15 mouse cellular contexts compared by ENCODE assay signal in the genomic region with DNA sequence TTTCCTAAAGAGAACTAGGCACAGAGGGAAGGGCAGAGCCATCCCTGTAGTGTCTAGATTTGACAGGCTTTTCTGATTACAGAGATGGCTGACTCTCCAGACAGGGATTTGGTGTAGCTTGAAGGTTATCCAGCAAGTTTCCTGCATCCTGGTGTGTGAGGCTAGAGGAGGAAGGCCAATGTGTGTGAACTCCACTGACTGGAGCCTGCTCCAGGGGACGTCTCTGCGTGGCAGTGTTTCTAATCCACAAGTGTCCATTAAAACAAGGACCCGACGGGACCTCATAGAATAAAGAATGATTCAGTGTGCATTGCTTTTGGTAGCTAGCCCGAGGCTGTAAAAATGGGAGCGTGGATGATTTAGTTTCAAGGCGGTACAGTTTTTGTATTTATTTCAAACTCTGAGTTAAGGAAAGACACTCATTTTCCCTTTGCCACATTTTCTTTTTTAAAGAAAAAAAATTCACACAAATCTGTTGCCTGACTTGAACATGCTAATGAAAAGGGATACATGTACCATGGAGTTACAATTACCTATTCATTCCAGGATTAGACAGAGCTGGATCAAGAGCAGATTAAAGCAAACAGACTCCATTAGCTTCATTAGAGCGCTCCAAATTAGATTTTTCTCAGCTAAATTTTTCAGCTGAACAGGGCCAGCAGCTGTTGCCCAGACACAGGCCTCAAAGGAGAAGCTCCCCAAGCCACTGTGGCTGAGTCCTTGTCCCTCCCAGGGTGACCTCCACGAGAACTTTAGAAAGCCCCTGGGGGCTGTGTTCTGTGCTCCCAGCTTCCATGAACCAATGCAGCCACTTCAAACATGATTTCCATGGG. TPM values are rescaled to one million over a fixed set of nuclear protein-coding genes. Genes with fewer than 3 reads are reported as not detected.
DNase-seq lines count a peak whose midpoint lies in the region; ATAC-seq and TF ChIP-seq lines count a peak whose summit lies in the region.
"Had no signal": no experiment of that assay in that cellular context is flagged by ENCODE, and none has a peak within 500 bp of the region (broad histone marks: within the 10 kb centered on the region; RNA-seq: fewer than 3 reads in every experiment).

No protein-coding gene starts in this region.

- 70% methylated on average over 9 of the region's 9 CpGs for WGBS in cerebellum, adult 2 months
- 48% methylated on average over 9 of the region's 9 CpGs for WGBS in limb, embryonic 13.5 days
- 83% methylated on average over 9 of the region's 9 CpGs for WGBS in limb, embryonic 10.5 days
- WGBS in midbrain, embryonic 10.5 days, result 61% methylated on average over 9 of the region's 9 CpGs

- peaks cover 6% of the 10 kb centered on the region for H3K4me1 ChIP-seq in cerebellum, adult 2 months (ENCODE audit: control insufficient read depth, insufficient read depth, low read length)
- peaks cover 9% of the 10 kb centered on the region; the same call in 1 of the 2 replicates for H3K4me1 ChIP-seq in limb, embryonic 13.5 days
- H3K4me1 ChIP-seq in limb, embryonic 10.5 days, result 0 out of 2 replicates have a peak, but pooled peaks cover 3% of the 10 kb centered on the region
- H3K4me1 ChIP-seq in midbrain, embryonic 10.5 days, result peaks cover 14% of the 10 kb centered on the region

- peak; percentile 3 for DNase-seq in cerebellum, adult 9-10 months
- no peak for DNase-seq in cerebellum, adult 2 months
- no peak for DNase-seq in limb, embryonic 10.5 days (ENCODE audit: low spot score)
- DNase-seq in midbrain, embryonic 10.5 days (ENCODE audit: low spot score), result no peak
- DNase-seq in retina, postnatal 1 day, result peak; percentile 81
- no peak for DNase-seq in right cerebral cortex, adult 18-20 months
- DNase-seq in layer of hippocampus, postnatal 25 days (ENCODE audit: extremely low spot score in 1 of 2, low spot score in 1 of 2), result no peak
- DNase-seq: kidney, adult 8-10 months; lung, embryonic 14.5 days; right cerebral cortex, postnatal 14 days; thymus, adult 2 months had no signal

- TF ChIP-seq POLR2A in cerebellum, adult 2 months (IDR thresholded peaks at IDR 0.05; ENCODE audit: borderline replicate concordance, insufficient read depth, low read length), result no peak

- H3K9me3 ChIP-seq in limb, embryonic 13.5 days, result no peaks in the 10 kb centered on the region
- no peaks in the 10 kb centered on the region for H3K9me3 ChIP-seq in limb, embryonic 10.5 days (replicated peaks)
- no peaks in the 10 kb centered on the region for H3K9me3 ChIP-seq in midbrain, embryonic 10.5 days (replicated peaks)
- H3K9me3 ChIP-seq: heart, embryonic 15.5 days had no signal

- H3K9ac ChIP-seq in limb, embryonic 13.5 days, result no peak overlapping the region
- H3K9ac ChIP-seq: heart, embryonic 15.5 days; lung, embryonic 14.5 days had no signal

- TF ChIP-seq CTCF in cerebellum, adult 2 months (IDR thresholded peaks at IDR 0.05; ENCODE audit: borderline replicate concordance, insufficient read depth, low read depth, low read length), result no peak

- ATAC-seq in limb, embryonic 13.5 days (ENCODE audit: low FRiP score, low read depth), result no peak
- ATAC-seq: Patski had no signal

- H3K4me3 ChIP-seq in cerebellum, adult 2 months (replicated peaks; ENCODE audit: insufficient read depth, low read depth, low read length), result no peak overlapping the region
- no peak overlapping the region for H3K4me3 ChIP-seq in limb, embryonic 13.5 days
- H3K4me3 ChIP-seq in limb, embryonic 10.5 days, result no peak overlapping the region
- H3K4me3 ChIP-seq in midbrain, embryonic 10.5 days, result no peak overlapping the region
- H3K4me3 ChIP-seq: heart, embryonic 15.5 days had no signal

- no peak overlapping the region for H3K27ac ChIP-seq in cerebellum, adult 2 months (ENCODE audit: insufficient read depth, low read length)
- H3K27ac ChIP-seq in limb, embryonic 13.5 days, result peak overlapping the region; percentile 17; the same call in 1 of the 2 replicates
- H3K27ac ChIP-seq in limb, embryonic 10.5 days, result no peak overlapping the region
- peak overlapping the region; percentile 64 for H3K27ac ChIP-seq in midbrain, embryonic 10.5 days (replicated peaks)
- H3K27ac ChIP-seq: heart, embryonic 15.5 days had no signal

- H3K4me2 ChIP-seq in limb, embryonic 13.5 days (replicated peaks), result no peak overlapping the region
- H3K4me2 ChIP-seq: heart, embryonic 15.5 days; liver, embryonic 11.5 days; lung, embryonic 14.5 days had no signal

- no peaks in the 10 kb centered on the region for H3K27me3 ChIP-seq in cerebellum, adult 2 months (ENCODE audit: control insufficient read depth, insufficient read depth, low read length)
- no peaks in the 10 kb centered on the region for H3K27me3 ChIP-seq in limb, embryonic 13.5 days
- no peaks in the 10 kb centered on the region for H3K27me3 ChIP-seq in limb, embryonic 10.5 days (ENCODE audit: low read depth, poor library complexity, severe bottlenecking)
- no peaks in the 10 kb centered on the region for H3K27me3 ChIP-seq in midbrain, embryonic 10.5 days (ENCODE audit: low read depth, poor library complexity, severe bottlenecking)
- H3K27me3 ChIP-seq: heart, embryonic 15.5 days had no signal

- H3K36me3 ChIP-seq in limb, embryonic 13.5 days, result no peaks in the 10 kb centered on the region
- no peaks in the 10 kb centered on the region for H3K36me3 ChIP-seq in limb, embryonic 10.5 days
- H3K36me3 ChIP-seq in midbrain, embryonic 10.5 days, result no peaks in the 10 kb centered on the region
- H3K36me3 ChIP-seq: heart, embryonic 15.5 days had no signal

RNA-seq across cellular contexts. Expression of a gene that starts 11.5 kb away (rescaled TPM):
- polyA plus RNA-seq in cerebellum, adult 2 months (2012; rRNA removed), result 28.3 and 33.2 TPM in 2 replicates
- 1.8 and 2.3 TPM in 2 replicates for polyA plus RNA-seq in limb, embryonic 13.5 days (2015; fragmentation: Nextera tagmentation; extraction: Ambion mirVana)
- 3.0 and 3.4 TPM in 2 replicates for polyA plus RNA-seq in limb, embryonic 10.5 days (2016; fragmentation: Nextera tagmentation; extraction: Ambion mirVana)
- 9.9 and 14.1 TPM in 2 replicates for polyA plus RNA-seq in midbrain, embryonic 10.5 days (2016; fragmentation: Nextera tagmentation; extraction: Ambion mirVana)
- total RNA-seq in layer of hippocampus, postnatal 25 days (2021), result 10 to 100 TPM; 42.9 to 49.0 TPM

Comparison
In these comparisons a context has a peak if more than half of its experiments do, and no peak if none do; other contexts are left out.
1. DNase-seq: peak in cerebellum, adult 9-10 months (single experiment) and retina, postnatal 1 day (single experiment); none in cerebellum, adult 2 months (0 of 2), limb, embryonic 10.5 days (single experiment), midbrain, embryonic 10.5 days (single experiment), right cerebral cortex, adult 18-20 months (single experiment) and layer of hippocampus, postnatal 25 days (0 of 2).
2. H3K27ac ChIP-seq: peak in limb, embryonic 13.5 days (single experiment) and midbrain, embryonic 10.5 days (single experiment); none in cerebellum, adult 2 months (single experiment) and limb, embryonic 10.5 days (single experiment).